Mouse (Mus musculus): Measurements from ENCODE around the gene Gclm.
"Not testable (repeated sequence)": the region's sequence is repeated elsewhere in the genome, so short reads cannot be mapped to it uniquely, and the experiment has no call there.

DNA sequence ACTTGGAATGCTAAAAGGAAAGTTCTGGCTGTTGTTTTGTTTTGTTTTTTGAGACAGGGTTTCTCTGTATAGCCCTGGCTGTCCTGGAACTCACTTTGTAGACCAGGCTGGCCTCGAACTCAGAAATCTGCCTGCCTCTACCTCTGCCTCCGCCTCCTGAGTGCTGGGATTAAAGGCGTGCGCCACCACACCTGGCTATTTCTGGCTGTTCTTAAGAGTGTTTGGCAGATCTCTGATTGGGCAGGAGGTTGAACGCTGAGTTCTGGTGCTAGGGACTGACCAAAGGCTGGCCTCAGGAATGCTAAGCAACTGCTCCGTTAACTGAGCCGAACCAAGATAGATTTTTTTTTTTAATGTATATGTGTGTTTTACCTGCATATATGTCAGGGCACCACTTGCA, 8.7 kb downstream of the Gclm start:
- not testable (repeated sequence) for TF ChIP-seq POLR2A (IDR thresholded peaks at IDR 0.05; ENCODE audit: borderline replicate concordance, control insufficient read depth, low read depth, low read length); CTCF (IDR thresholded peaks at IDR 0.05; ENCODE audit: control insufficient read depth, insufficient read depth, low read length)

Data from bone marrow, adult 2 months (tissue).